Mouse (Mus musculus) ES-E14 (cell line): ENCODE measurements around the gene Myg1.

ENCODE experiments used
- CHD2 ChIP-seq: IDR thresholded peaks from 2 replicates; pipeline ENCODE4 v1.6.1; 2014; ENCODE audit warnings: mild to moderate bottlenecking, low read depth, low read length, inconsistent platforms
- HCFC1 ChIP-seq: IDR thresholded peaks from 2 replicates; pipeline ENCODE4 v1.6.1; 2012; ENCODE audit warnings: low read length, inconsistent platforms, borderline replicate concordance; ENCODE audit not compliant: insufficient read depth
- MAFK ChIP-seq: IDR thresholded peaks from 2 replicates; pipeline ENCODE4 v1.6.1; 2014; ENCODE audit warnings: mild to moderate bottlenecking, low read depth, low read length, inconsistent platforms; ENCODE audit not compliant: insufficient read depth
- ZNF384 ChIP-seq: IDR thresholded peaks from 2 replicates; pipeline ENCODE4 v1.6.1; 2012; ENCODE audit warnings: low read depth, low read length, inconsistent platforms

GRCm38 (mm10) chr15:102352177-102352576 lies 20.7 kb downstream of the Myg1 start:
- TF ChIP-seq HCFC1 (no peak), MAFK (no peak), ZNF384 (no peak), CHD2 (no peak)
